Mouse (Mus musculus) urinary bladder, adult 18-20 months (tissue): ENCODE data around the gene A2ml1.
"Not testable (repeated sequence)": the region's sequence is repeated elsewhere in the genome, so short reads cannot be mapped to it uniquely, and the experiment has no call there.

ENCODE experiments used
- DNase-seq, 2 experiments: peaks; one replicate each; pipeline ENCODE4 v3.0.0; 2022; ENCODE audit warnings: low spot score in 2 of 2, mixed read lengths in 2 of 2

A2ml1 gene

GRCm38 (mm10) chr6:128581508-128581907 is at the start of gene A2ml1:
TSS of gene A2ml1 (minus strand) at chr6:128581608.
- no peak for DNase-seq

GRCm38 (mm10) chr6:128629771-128630739 is 48.6 kb upstream of the A2ml1 start:
- DNase-seq: peak in 1 of 2 experiments; percentile 18

GRCm38 (mm10) chr6:128625246-128625645 is 43.8 kb upstream of the A2ml1 start:
- DNase-seq: not testable (repeated sequence)

- no peak for DNase-seq
Observed at GRCm38 (mm10) chr6:128624425-128624824, 43.0 kb upstream of the A2ml1 start.

GRCm38 (mm10) chr6:128623433-128623832 is 42.0 kb upstream of the A2ml1 start, which contains the start of gene Klrb1a:
TSS of gene Klrb1a (minus strand) at chr6:128623533.
- DNase-seq: not testable (repeated sequence)

GRCm38 (mm10) chr6:128622733-128623132 is 41.3 kb upstream of the A2ml1 start:
- DNase-seq: no peak

- DNase-seq: no peak
Observed at GRCm38 (mm10) chr6:128606350-128606749, 24.9 kb upstream of the A2ml1 start.

- DNase-seq: no peak
Observed at GRCm38 (mm10) chr6:128604512-128604911, 23.1 kb upstream of the A2ml1 start.

- DNase-seq: no peak
Observed at GRCm38 (mm10) chr6:128602463-128603201, 21.2 kb upstream of the A2ml1 start.

- no peak for DNase-seq
Observed at GRCm38 (mm10) chr6:128602026-128602425, 20.6 kb upstream of the A2ml1 start.

- DNase-seq: no peak
Observed at GRCm38 (mm10) chr6:128599555-128599954, 18.1 kb upstream of the A2ml1 start.

GRCm38 (mm10) chr6:128598256-128599047 is 17.0 kb upstream of the A2ml1 start:
- no peak for DNase-seq

GRCm38 (mm10) chr6:128597121-128597522 is 15.7 kb upstream of the A2ml1 start:
- peak; percentile 40 to 62 for DNase-seq

- DNase-seq: peak in 1 of 2 experiments; percentile 47
Observed at GRCm38 (mm10) chr6:128594651-128595050, 13.2 kb upstream of the A2ml1 start.

GRCm38 (mm10) chr6:128589426-128589825 is 8.0 kb upstream of the A2ml1 start:
- DNase-seq: no peak

GRCm38 (mm10) chr6:128587619-128588018 is 6.2 kb upstream of the A2ml1 start:
- no peak for DNase-seq

- no peak for DNase-seq
Observed at GRCm38 (mm10) chr6:128585642-128586245, 4.3 kb upstream of the A2ml1 start.

GRCm38 (mm10) chr6:128584070-128584660 is 2.8 kb upstream of the A2ml1 start:
- no peak for DNase-seq

- no peak for DNase-seq
Observed at GRCm38 (mm10) chr6:128577301-128577700, 4.1 kb downstream of the A2ml1 start.

- no peak for DNase-seq
Observed at GRCm38 (mm10) chr6:128566589-128566988, 14.8 kb downstream of the A2ml1 start.

- DNase-seq: no peak
Observed at GRCm38 (mm10) chr6:128554049-128554448, 27.4 kb downstream of the A2ml1 start.
